Mouse (Mus musculus): Measurements from ENCODE around the gene Grhl3.

Gene Grhl3

DNA sequence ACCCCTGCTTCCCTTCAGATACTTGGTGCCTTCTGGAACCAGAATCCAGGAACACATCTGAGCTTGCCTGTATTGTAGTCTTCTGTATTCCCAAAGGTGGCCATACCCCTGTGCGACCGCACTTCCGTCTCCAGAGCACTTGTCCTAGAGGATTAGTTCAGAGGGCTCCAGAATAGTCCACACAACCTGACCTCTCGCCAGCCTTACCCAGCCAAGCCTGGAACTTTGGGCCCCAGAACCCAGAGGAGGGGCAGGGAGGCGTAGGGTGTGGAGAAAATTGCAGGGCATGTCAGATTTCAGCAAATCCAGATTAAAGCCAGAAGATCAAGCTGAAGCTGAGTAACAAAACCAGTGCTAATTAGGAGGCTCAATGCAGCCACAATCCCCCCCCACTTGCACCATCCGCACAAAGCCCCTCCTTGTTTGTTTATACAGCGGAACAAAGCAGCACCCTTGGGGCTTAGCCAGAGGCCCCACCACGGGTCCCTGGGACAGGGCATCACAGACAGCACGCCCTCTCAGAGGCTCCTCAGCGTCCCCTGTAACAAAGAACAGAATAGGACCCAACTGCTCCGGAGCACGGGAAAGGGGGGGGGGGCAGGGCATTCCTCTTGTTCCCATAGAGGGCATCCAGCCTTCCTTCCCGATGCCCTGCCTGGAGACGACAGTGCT is 47.3 kb downstream of the Grhl3 start:
- no peak for DNase-seq

DNA sequence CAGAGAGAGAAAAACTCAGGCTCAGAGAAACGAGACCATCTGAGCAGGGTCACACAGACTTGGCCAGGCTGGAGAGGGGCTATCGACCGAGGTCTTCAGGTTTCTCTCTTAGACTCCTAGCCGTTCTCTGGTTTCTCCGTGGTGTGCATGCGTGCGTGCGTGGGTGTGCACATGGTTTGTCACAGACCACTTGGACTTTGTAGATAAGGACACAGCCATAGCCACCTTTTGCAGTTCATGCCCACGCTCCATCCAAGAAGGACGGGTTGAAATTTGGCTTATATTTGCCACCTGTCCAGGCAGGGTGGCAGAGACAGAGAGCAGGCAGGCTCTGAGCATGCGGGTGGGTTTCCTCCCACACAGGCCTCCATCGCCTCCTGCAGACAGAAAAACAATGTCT is 48.4 kb downstream of the Grhl3 start:
- no peak for DNase-seq

DNA sequence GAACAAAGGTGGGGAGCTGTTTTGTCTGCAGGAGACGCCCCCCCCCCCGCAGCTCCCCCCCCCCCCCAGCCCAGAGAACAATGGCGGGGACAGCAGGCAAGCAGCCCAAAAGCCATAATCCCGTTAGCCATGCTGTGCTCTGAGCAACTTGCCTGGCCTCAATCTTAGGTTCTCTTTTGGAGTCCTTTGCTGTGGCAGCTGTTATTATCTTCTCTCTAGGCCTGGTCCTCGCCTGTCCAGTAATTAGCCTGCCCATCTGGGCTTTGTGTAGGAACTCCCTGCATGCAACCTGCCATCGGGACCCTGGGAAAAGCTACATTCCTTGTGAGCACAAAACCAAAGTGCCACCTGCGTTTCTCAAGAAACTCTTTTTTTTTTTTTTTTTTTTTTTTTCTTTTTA is 49.5 kb downstream of the Grhl3 start:
- no peak for DNase-seq

DNA sequence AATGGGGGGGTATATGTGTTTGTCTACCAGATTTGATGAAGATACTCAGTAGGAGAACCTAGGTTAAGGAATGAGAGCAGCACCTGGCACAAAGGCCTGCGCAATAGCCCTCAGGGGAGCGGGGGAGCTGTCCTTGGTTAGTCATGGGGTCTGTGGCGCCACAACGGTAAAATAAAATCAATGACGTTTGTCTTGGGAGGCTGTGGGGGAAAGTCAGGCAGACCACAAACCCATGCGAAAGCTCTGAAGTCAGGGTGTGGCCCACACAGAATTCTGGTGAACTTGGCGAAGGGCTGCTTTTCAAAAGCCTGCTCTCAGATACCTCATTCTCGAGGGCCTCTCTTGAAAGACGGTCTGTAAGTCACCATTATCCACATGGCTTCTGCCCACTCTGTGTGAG is 53.0 kb downstream of the Grhl3 start:
- no peak for DNase-seq

DNA sequence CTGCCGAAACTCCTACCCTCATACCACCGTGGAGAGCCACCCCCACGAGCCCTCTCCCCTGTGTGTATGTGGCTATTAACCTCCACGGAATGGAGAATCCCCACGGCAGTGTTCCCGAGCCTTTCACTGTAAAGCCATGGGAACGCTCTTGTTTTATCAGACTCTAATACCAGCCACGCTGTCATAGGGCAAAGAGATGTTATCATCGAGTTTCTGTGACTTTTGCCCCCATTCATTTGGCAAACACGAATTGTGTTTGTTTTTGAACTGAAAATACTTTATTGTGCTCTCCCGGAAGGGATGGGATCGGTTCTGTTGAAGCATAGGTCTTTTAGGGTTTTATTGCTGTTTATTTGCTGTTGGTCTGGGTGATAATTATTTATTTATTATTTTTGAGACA is 55.3 kb downstream of the Grhl3 start:
- no peak for DNase-seq

DNA sequence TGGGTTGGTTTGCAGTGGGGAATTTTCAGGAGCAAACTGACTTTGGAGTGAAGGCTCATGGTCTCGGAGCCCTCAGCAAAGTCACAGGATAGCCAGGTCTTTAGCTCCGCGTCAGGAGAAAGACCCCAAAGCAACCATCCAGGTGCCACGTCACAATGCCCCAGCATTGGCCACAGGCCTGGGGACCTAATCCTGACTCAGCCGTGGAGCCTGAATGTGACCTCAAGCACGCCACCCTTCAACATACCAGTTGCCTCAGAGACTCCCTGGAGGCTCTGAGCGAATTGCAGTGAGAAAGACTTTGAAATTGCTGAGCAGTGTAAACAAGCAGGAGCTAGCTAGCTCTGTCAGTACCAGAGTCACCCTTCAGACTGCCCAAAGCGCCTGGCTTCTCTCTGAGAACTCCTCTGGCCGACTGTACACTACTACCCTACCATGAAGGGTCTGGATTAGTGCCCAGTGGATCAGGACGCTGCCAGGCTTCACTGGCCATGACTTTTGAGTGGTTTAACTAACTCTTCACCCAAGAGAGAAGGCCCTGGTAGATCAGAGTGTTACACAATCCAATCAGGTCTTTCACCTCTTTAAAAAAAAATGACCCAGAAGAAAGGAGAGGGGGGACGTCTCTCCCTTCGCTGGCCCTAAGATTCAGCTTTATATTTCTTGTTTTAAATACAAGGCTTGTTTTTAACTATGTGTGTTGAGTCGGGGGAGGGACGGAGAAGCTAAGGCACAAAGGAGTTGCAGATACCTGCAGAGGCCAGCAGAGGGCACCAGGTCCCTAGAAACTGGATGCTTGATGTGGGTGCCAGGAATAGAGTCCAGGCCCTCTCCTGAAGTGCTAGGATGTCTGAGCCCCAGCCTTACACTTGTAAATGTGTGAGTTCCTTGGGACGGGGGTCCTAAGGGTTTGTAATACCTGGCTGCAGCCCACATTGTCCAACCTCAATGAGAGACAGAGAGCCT is 56.8 kb downstream of the Grhl3 start:
- DNase-seq: peak; percentile 67 to 75

DNA sequence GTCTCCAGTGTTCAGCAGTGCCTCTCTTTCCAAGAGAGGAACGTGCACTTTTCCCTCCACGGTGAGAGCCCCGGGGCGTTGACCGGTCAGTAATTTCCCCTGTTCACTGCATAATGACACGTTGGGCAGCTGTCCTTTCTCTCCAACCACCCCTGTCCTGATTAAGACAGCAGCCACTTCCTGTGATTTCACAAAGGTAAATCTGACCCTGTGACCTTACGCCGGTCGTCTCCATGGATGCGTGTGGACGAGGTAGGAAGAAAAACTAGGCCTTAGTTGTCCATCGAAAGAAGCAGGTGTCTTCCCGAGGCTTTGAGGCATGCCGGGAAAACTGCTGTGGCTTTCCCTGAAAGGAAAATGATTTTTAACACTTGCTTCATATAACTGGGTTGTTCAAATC is 58.5 kb downstream of the Grhl3 start:
- DNase-seq: no peak

DNA sequence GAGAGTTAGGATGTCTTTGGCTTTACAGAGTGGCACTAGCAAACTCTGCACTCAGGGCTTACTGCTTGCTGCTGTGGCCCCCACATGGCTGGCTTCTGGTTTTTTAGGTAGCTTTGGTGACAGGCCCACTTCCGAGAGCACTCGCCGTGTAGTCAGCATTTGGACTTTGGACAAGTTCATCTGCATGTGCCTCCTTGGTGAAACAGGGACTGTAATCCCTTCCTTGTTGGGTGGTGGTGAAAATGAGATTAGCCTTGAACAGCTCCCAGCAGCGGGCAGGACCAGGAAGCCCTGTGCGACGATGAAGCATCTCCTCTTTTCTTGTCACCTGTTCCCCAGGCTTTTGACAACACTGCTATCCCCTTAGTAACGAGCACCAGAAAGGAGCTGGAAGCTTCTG is 59.6 kb downstream of the Grhl3 start:
- DNase-seq: no peak

DNA sequence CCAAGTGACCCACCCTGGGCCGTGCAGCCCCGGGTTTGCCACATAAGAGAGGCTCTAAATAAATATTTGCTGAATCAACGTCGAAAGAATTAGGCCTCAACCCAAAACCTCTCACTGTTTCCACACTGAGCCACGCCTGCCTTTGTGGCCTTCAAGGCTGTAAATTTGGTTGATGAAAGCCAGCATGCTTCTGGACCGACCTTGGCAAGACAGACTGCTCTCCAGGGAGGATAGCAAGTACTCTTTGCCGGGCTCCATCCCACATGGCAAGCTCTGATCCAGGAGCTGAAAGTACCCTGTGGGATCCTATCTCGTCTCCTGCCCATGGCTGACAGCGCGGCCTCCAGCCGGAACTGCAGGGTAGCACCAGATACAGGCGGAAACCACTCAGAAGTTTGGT is 63.9 kb downstream of the Grhl3 start:
- DNase-seq: no peak

DNA sequence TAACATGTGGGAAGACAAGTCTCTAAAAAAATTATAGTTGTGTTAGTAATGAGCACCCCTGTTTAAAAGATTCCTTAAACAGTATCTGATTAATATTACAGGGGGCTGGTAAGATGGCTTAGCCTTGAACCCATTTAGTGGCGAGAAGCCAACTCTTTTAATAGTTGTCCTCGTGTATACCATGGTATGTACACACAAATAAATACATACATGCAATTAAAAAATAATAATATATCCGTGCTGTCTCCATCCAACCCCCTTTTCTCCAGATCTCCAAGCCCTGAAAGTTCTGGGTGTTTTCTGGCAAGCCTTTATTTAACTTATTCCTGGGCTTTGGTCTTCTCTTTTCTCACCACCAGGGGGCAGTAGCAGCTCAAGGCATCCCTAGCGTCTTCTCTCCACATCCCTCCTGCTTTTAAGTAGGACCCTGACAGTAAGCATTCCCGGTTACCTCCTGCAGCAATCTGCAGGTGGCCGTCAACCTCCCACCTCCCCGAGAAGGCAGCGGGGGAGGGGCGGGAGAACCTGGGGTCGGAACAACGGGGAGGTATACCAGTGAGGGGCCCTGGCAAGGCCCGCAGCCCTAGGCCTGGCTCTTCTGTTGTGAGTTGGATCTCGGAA is 64.9 kb downstream of the Grhl3 start:
- peak; percentile 31 to 78 for DNase-seq

DNA sequence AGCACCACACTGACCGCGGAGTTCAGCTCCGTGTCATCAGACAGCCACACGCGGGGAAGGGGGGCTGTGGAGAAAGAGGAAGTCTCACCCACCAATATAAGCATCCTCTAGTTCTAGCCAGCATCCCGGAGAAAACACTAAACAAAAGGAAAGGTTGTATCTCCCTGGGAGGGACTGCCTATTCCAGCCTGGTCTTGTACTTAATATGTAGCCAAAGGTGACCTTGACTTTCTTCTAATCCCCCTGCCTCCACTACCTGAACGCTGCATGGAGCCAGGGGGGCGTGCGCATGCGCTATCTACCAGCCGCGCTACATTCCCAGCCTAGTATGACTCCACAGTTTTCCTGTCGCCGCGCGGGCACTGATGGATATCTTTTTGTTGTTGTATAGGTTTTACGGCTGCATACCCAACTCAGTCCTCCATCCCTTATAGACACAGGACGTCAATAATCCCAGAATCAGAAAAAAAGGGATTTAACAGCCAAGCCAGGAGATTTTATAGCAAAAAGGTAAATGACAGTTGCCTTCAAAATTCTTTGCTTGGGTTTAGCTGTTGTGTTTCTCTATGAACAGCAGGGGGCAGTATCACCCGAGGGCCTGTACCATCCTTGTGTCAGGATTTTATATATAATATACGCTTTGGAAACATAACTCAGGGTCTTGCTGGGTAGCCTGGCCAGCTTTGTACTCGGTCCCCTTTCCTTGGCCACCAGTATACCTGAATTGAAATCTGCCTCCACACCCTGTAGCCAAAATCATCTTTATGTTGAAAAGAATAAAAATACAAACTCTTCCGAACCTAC is 65.7 kb downstream of the Grhl3 start:
- peak; percentile 33 to 51 for DNase-seq

DNA sequence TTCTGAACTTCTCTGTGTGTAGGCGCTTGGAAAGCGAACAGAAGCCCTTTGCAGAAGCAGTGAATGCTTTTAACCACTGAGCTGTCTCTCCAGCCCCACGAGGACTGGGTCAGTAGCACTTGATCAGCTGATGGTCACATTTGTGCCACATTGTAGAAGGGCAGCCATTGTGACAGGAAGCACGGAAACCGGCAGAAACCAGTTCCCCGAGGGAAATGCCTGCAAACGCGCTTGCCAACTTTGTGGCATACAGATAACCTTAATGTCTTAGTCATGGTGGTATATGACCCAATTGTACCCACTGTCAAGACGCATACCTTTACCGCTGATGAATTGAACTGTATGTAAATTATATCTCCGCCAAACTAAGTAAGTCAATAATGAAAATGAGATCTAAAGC is 67.6 kb downstream of the Grhl3 start:
- no peak for DNase-seq

DNA sequence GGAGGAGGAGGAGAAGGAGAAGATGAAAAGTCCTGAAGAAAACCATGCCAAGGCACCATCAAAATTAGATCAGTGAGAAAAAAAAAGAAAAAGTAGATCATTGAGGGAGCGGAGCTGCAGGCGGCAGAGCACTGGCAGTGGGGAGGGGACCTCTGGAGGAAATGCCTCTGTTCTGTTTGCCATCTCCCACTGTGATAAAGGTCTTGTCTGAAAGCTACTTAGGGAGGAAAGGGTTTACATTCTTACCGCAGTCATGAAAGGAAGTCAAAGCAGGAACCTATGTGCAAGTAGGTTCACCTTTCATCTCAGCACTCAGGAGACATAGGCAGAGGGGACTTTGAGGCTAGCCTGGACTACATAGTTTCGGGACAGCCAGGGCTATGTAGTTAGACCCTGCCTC is 71.8 kb downstream of the Grhl3 start:
- DNase-seq: no peak

DNA sequence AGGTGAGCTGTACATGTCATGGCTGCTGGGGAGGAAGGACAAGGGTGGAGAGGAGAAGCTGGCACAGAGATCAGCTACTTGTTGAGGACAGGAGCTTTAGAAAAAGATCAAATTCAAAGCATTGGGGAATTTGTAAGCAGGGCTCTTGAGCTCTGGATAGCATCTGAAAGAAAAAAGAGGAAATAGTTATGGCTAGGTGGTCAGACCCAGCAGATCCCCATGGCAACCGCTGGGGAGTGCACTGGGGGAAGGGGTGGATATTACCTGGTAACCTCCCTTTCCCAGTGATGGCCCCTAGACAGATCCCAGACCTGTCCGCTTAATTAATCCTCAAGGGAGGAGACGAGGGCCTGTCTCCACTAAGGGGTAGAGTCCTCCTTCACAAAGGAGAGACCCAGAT is 73.6 kb downstream of the Grhl3 start:
- no peak for DNase-seq

DNA sequence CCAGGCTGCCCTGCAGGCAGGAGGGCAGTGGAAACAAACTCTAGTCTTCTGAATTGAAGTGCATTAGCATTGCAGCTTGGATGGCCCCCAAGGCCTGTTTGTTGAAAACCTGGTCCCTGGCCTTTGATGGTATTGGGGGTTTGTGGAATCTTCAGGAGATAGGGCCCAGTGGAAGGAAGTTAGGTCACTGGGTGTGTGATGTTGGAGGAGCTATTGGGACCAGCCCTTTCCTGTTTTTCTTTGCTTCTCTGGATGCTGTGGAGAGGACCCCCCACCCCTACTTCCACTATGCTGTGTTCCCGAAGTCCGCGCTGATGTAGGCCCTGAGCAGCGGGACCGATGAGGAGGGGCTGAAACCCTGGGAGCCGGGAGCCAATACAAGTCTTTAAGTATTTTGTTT is 75.3 kb downstream of the Grhl3 start:
- DNase-seq: peak; percentile 23 to 43

DNA sequence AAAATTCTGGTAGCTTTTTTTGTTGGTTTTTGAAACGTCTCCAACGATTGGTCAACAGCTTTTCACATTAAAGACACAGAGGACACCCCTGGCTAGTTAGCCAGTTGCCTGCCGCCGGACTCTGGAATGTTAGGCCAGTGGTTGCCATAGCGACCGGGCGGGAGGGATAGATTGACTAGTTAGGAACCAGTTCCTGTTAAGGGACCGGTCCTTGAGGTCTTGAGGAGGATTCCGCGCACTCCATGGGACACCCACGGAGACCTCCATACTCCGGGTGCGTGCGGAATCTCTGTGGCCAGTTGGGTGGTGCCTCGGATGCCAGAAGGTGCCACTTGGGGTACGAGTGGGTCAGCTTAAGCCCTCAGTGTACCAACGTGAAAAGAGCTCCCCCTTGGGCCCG is 77.6 kb downstream of the Grhl3 start:
- DNase-seq: peak; percentile 60 to 75

DNA sequence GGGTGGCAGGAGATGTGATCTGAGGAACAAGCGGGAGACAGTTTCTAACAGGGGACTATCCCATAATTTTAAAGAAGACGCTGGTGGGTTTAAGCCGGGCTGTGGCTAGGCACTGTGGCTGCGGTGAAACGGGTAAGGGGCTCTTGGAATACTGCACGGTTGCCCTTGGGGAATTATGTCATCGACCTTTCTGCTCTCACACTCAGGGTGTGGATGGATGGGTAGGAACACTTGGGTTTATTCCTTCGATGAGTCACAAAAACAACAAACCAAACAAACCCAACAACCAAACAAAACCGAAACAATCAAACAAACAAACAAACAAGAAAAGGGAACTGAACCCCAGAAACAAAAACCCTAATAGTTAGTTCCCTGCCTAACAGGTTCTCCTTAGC is 78.0 kb downstream of the Grhl3 start:
- no peak for DNase-seq

DNA sequence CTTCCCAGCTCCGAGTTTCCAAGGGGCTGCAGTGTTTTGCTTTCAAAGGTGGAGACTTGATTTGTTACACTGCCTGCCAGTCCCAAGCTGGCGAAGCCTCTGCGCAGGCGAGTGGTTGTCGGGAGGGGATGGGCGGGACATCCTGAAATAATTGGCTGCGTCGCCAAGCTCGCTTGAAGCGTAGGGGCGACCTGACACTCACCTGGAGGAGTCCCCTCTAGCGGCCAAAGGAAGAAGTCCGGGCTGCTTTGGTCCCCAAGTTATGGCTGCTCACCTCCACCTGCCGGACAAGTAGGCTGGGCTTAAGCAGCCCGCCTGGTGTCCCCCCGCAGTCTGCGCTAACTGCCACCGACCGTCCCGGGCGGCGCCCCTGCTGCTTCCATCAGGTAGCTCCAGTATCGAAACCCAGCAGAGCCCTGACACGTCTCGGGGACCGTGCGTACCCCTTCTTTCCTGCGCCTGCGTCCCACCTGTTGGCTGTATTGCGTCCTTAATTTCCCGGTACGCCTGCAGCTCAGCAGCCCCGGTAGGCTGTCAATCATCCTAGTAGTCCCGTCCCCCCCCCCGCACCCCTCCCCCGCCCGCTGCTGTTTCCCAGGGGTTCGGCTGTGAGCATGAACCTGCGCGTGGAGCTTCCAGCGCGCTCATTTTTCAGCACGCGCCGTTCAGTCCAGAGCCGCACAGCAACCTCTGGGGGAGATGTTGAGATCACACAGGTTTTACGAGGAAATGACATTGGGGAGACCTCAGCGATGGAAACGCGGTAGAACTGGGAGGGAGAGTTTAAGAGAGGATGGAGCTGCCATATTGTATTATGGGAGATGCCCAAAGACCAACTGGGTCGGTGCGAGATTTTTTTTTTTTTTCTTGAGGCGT is 78.7 kb downstream of the Grhl3 start, which contains the start of the genes Stpg1 and Nipal3:
Gene Stpg1, plus strand, starts transcription at position 270 of the 876 bp plus-strand sequence.
Gene Nipal3, minus strand, starts transcription at position 518 of the 876 bp plus-strand sequence.
- DNase-seq: peak; percentile 91 to 94

DNA sequence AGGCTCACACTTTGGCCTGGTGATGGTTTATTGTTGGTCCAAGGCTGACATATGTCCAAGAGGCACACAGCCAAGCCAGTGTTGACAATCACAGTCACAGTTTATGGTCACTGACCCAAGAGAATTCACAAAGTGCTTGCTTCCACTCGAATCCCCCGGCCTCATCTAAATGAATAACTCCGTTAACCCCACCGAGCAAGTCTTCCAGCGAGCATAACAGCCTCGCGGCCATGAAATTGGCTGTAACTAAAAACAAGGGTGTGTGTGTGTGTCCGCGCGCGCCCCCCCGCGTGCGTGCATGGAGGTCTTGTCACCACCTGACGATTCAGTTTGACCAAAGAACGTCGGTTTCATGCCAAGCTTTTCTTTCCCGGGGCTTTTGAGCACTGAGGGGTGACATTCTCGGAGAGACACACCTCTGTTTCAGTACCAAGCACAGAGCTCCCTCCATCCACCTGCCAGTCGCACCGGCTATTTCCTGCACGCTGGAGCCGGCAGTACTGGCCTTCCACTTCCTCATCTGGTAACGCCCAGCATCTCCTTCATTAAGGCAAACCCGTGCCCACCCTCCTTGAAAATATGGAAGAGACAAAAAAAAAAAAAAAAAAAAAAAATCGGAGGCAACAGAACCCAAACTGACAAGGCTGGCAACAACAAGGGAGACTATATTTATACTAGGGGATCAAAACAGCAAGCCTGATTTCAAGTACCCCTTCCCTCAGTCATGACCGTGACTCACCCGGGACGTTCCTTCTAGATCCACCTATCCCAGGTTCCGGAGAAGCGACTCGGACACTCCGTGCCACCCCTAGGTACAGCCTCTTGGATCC is 79.5 kb downstream of the Grhl3 start:
- DNase-seq: peak; percentile 60 to 64

DNA sequence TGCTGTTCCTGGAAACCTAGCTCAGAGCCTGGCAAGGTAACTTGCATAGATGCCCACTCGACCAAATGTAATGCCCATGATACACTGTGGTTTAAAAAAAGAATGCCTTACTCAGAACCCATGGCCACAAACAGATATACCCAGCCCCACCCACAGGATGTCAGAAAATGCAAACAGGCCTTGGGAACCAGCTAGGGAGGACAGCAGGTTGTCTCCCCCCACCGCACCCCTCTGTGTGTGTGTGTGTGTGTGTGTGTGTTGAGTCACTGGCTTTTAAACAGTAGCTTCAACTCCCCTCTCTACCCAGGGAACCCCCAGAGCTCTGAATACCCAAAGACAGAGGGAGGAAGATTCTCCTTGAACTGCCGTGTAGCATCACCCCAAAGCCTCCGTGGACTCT is 80.2 kb downstream of the Grhl3 start:
- peak; percentile 21 to 37 for DNase-seq

Measured in lung, postnatal 4 days (tissue).